Mouse (Mus musculus) thymus, adult 2 months (tissue): Measurements from ENCODE around the gene Gm5737. TPM values are rescaled to one million over a fixed set of nuclear protein-coding genes. Genes with fewer than 3 reads are reported as not detected.

Experiments used
- DNase-seq: peaks from one replicate; pipeline ENCODE4 v3.0.0; 2021
- H3K27ac ChIP-seq: fragments of 200-500 bp; 2 replicates; pipeline ENCODE4 v1.5.1; 2012; ENCODE audit warnings: low read length, control low read depth; ENCODE audit not compliant: control insufficient read depth, insufficient read depth
- H3K27me3 ChIP-seq: fragments of 200-500 bp; 2 replicates; pipeline ENCODE4 v1.6.1; 2012; ENCODE audit warnings: mild to moderate bottlenecking, low read length, moderate library complexity, mixed read lengths; ENCODE audit not compliant: control insufficient read depth, insufficient read depth
- H3K36me3 ChIP-seq: fragments of 200-500 bp; 2 replicates; pipeline ENCODE4 v1.6.1; 2012; ENCODE audit warnings: mild to moderate bottlenecking, low read length, moderate library complexity; ENCODE audit not compliant: control insufficient read depth, insufficient read depth
- H3K4me1 ChIP-seq: fragments of 200-500 bp; replicated peaks from 2 replicates; pipeline ENCODE4 v1.6.1; 2012; ENCODE audit warnings: low read length; ENCODE audit not compliant: control insufficient read depth, insufficient read depth
- H3K4me3 ChIP-seq: fragments of 200-500 bp; 2 replicates; pipeline ENCODE4 v1.5.1; 2012; ENCODE audit warnings: mild to moderate bottlenecking, low read length, control low read depth, moderate library complexity; ENCODE audit not compliant: control insufficient read depth, insufficient read depth
- CTCF ChIP-seq: fragments of 200-500 bp; IDR thresholded peaks from 2 replicates; pipeline ENCODE4 v1.5.1; 2012; ENCODE audit warnings: mild to moderate bottlenecking, control low read depth, low read length, moderate library complexity, borderline replicate concordance; ENCODE audit not compliant: control insufficient read depth, poor library complexity, insufficient read depth; ENCODE audit errors: extremely low read depth
- POLR2A ChIP-seq: fragments of 200-500 bp; IDR thresholded peaks from 2 replicates; pipeline ENCODE4 v1.6.1; 2012; ENCODE audit warnings: mild to moderate bottlenecking, low read length, control low read depth, moderate library complexity; ENCODE audit not compliant: control insufficient read depth, poor library complexity, insufficient read depth; ENCODE audit errors: extremely low read depth
- WGBS: fragments of 180-500 bp; shearing (Covaris S2); methylation state at CpG from one replicate; pipeline ENCODE4 v1.1.7; 2018; 5-methylcytosine and 5-hydroxymethylcytosine counted together
- polyA plus RNA-seq: library from polyadenylated mRNA; depleted of rRNA; stranded (reverse); fragments of >200 nt; gene quantifications from 2 replicates; pipeline ENCODE4 v1.2.3, GENCODE M21; 2012; rRNA removed

The Gm5737 gene
- polyA plus RNA-seq: 0.08 TPM in 1 of 2 replicates, not detected in the other

DNA sequence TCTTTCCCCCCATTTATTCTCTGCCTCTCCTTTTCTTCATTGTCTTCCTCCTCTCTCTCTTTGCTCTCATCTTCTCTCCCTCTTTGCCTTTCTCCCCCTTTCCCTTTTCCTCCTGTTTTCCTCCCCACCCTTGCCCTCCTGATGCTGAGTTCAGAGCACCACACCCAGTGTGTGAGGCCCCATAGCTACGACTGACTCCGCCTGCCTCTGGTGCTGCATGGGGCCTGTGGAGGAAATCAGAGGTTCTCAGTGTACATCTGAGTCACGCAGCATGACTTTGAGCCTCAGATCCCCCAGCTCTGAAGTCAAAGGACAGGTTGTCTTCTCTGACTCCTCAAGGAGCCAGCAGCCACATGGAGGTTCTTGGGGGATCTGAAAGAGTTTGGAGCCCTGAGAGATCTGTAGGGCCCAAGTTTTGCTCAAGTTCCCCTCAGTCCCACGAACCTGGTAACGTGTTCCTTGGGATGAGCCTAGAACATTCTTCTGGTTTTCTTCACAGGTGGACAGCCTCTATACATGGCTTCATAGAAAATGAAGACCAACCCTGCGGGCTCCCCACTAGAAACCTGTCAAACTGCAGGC, at the start of gene Gm5737:
Gm5737 (plus strand) TSS at position 532 of the 582 bp plus-strand sequence.
- TF ChIP-seq CTCF: no peak
- no peak for TF ChIP-seq POLR2A
- Histone ChIP-seq H3K4me1 (no peaks in the 10 kb centered on the region), H3K27ac (no peak within 1 kb of the TSS), H3K4me3 (no peak within 1 kb of the TSS), H3K27me3 (no peaks in the 10 kb centered on the region; the same call in 1 of the 2 replicates), H3K36me3 (no peaks in the 10 kb centered on the region)
- DNase-seq: no peak
- whole genome bisulfite sequencing: 80% methylated on average over 6 of the region's 6 CpGs

DNA sequence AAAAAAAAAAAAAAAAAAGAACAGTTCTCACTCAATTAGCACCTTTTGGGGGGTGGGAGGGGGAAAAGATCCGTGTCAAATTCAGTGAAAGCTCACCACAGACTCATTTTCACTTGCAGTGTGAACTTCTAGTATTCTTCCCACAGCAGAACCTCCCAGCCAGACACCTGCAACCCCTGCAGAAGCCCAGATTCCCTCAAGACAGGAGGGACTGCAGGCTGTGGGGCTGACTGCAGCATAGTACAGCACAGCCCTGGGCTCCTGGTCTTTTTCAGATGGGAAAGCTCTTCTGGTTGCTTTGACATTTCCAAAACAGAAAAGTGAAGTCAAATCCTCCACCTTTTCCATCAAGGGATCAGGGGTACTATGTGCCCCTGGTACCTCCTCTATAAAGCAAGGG, 44.8 kb upstream of the Gm5737 start:
- WGBS: 15% methylated on average over 1 of the region's 1 CpGs
- Histone ChIP-seq H3K4me3 (no peak overlapping the region), H3K27me3 (no peaks in the 10 kb centered on the region), H3K4me1 (no peaks in the 10 kb centered on the region), H3K36me3 (no peaks in the 10 kb centered on the region), H3K27ac (no peak overlapping the region)
- no peak for DNase-seq
- TF ChIP-seq POLR2A: no peak

DNA sequence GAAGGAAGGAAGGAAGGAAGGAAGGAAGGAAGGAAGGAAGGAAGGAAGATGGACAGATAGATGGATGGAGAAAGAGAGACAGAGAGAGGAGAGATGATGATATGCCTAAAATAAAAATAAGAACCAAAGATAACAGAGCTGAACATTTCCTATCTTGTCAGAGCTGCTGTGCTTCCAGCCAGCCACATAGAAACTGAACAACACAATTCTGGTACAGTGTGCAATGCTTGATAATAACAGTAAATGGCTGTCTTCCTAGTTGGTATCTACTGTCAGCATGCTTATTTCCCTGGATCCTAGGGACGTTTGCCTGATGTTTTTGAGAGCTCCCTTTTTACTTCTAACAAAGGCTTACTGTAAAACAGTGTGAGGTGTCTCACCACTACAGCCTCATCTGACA, 40.8 kb upstream of the Gm5737 start:
- no peak for TF ChIP-seq CTCF
- no peak for TF ChIP-seq POLR2A
- 67% methylated on average over 1 of the region's 1 CpGs for WGBS
- Histone ChIP-seq H3K4me1 (no peaks in the 10 kb centered on the region), H3K27ac (no peak overlapping the region), H3K27me3 (no peaks in the 10 kb centered on the region), H3K4me3 (no peak overlapping the region), H3K36me3 (no peaks in the 10 kb centered on the region)
- no peak for DNase-seq

GRCm38 (mm10) chr7:120778012-120778411, 34.2 kb upstream of the Gm5737 start:
- TF ChIP-seq POLR2A (no peak), CTCF (no peak)
- Histone ChIP-seq H3K27ac (no peak overlapping the region), H3K4me3 (no peak overlapping the region), H3K36me3 (no peaks in the 10 kb centered on the region), H3K4me1 (no peaks in the 10 kb centered on the region; the same call in 1 of the 2 replicates), H3K27me3 (no peaks in the 10 kb centered on the region)
- no peak for DNase-seq
- 72% methylated on average over 2 of the region's 2 CpGs for WGBS

DNA sequence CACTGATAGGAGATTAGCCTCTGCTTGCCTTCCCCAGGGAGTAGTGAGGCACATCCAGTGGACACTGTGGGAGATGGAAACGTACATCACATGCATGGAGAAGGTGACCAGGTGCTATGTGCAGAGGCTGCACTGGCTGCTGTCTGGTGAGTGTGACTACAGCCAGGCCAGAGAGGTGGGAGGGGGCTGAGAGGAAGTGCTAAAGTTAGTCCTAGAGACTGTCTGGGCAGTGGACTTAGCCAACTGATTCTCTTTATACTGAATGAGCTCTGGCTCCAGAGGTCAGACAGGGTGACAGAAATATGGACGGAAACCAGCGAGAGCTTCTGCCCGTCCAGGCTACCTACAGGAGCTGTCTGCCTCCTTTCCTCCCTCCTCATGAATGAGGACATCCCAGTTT, 16.6 kb upstream of the Gm5737 start:
- Histone ChIP-seq H3K36me3 (no peaks in the 10 kb centered on the region), H3K27me3 (no peaks in the 10 kb centered on the region), H3K4me1 (no peaks in the 10 kb centered on the region), H3K27ac (no peak overlapping the region), H3K4me3 (no peak overlapping the region)
- 93% methylated on average over 4 of the region's 4 CpGs for WGBS
- TF ChIP-seq CTCF (no peak), POLR2A (no peak)
- no peak for DNase-seq

DNA sequence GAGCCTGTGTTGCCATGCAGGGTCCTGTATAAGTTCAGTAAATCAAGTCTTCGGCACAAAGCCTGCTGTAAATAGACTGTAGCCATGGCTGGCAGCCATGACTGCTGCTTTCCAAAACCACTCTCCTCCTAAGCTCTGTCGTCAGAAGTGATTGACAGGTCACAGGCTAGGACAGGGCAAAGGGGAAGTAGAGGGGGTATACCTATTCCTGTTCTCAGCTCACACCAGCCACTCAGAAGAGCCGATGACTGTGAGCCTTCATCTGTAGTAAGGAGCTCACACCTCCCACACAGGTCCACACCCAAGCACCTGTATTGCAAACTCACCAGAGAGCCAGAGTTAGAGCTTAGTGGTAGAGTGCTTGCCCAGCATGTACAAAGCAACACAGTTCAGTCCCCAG, 15.8 kb upstream of the Gm5737 start:
- 37% methylated on average over 3 of the region's 3 CpGs for WGBS
- DNase-seq: no peak
- no peak for TF ChIP-seq POLR2A
- TF ChIP-seq CTCF: no peak
- Histone ChIP-seq H3K36me3 (no peaks in the 10 kb centered on the region), H3K4me1 (no peaks in the 10 kb centered on the region), H3K27ac (no peak overlapping the region), H3K27me3 (no peaks in the 10 kb centered on the region), H3K4me3 (no peak overlapping the region)

- no peaks in the 10 kb centered on the region for H3K27me3 ChIP-seq
- DNase-seq: no peak
- H3K4me1 ChIP-seq: 0 out of 2 replicates have a peak, but pooled peaks cover 2% of the 10 kb centered on the region
- no peaks in the 10 kb centered on the region for H3K36me3 ChIP-seq
- WGBS: 92% methylated on average over 2 of the region's 2 CpGs
- H3K27ac ChIP-seq: no peak overlapping the region
- TF ChIP-seq POLR2A (no peak), CTCF (no peak)
- H3K4me3 ChIP-seq: no peak overlapping the region
Observed at GRCm38 (mm10) chr7:120803268-120803667, 8.9 kb upstream of the Gm5737 start.
